In genomic region chr9:21266889-21267288, GRCm38 (mm10) we compare ENCODE assay signal across 11 mouse cellular contexts. TPM values are rescaled to one million over a fixed set of nuclear protein-coding genes. Genes with fewer than 3 reads are reported as not detected.
A peak's percentile ranks its signal among the peaks of the same experiment; 100 is the strongest.
DNase-seq lines count a peak whose midpoint lies in the region; ATAC-seq and TF ChIP-seq lines count a peak whose summit lies in the region.
"Had no signal": no experiment of that assay in that cellular context is flagged by ENCODE, and none has a peak within 500 bp of the region (broad histone marks: within the 10 kb centered on the region; RNA-seq: fewer than 3 reads in every experiment).

No protein-coding gene starts in this region.

- no peaks in the 10 kb centered on the region for H3K27me3 ChIP-seq in heart, adult 2 months (ENCODE audit: control insufficient read depth, insufficient read depth, low read length)
- no peaks in the 10 kb centered on the region for H3K27me3 ChIP-seq in liver, embryonic 11.5 days (replicated peaks; ENCODE audit: control insufficient read depth, insufficient read depth, low read length)
- H3K27me3 ChIP-seq in intestine, embryonic 15.5 days (replicated peaks), result no peaks in the 10 kb centered on the region
- no peaks in the 10 kb centered on the region for H3K27me3 ChIP-seq in neural tube, embryonic 15.5 days (replicated peaks)
- H3K27me3 ChIP-seq: limb, embryonic 15.5 days had no signal

- no peaks in the 10 kb centered on the region; the same call in 1 of the 2 replicates for H3K36me3 ChIP-seq in heart, adult 2 months (ENCODE audit: control insufficient read depth, insufficient read depth, low read length)
- H3K36me3 ChIP-seq in liver, embryonic 11.5 days (ENCODE audit: control insufficient read depth, insufficient read depth, low read length), result peaks cover 36% of the 10 kb centered on the region
- peaks cover 33% of the 10 kb centered on the region for H3K36me3 ChIP-seq in intestine, embryonic 15.5 days
- H3K36me3 ChIP-seq in neural tube, embryonic 15.5 days, result peaks cover 48% of the 10 kb centered on the region

- H3K4me1 ChIP-seq in heart, adult 2 months (ENCODE audit: control insufficient read depth, insufficient read depth, low read length), result peaks cover 3% of the 10 kb centered on the region; the same call in 1 of the 2 replicates
- peaks cover 20% of the 10 kb centered on the region for H3K4me1 ChIP-seq in liver, embryonic 11.5 days (replicated peaks; ENCODE audit: control insufficient read depth, insufficient read depth, low read length)
- peaks cover 18% of the 10 kb centered on the region for H3K4me1 ChIP-seq in intestine, embryonic 15.5 days (replicated peaks)
- H3K4me1 ChIP-seq in neural tube, embryonic 15.5 days, result peaks cover 23% of the 10 kb centered on the region

- no peak for TF ChIP-seq EP300 in heart, adult 2 months (IDR thresholded peaks at IDR 0.05; ENCODE audit: insufficient read depth, low read depth, low read length)

- no peak overlapping the region for H3K9ac ChIP-seq in heart, adult 2 months (ENCODE audit: low read depth, low read length)
- H3K9ac ChIP-seq in liver, embryonic 11.5 days (ENCODE audit: low read depth, low read length), result 0 out of 2 replicates have a peak overlapping the region, but pooled peaks have one; percentile 7
- H3K9ac ChIP-seq in intestine, embryonic 15.5 days, result peak overlapping the region; percentile 68; the same call in 1 of the 2 replicates
- no peak overlapping the region for H3K9ac ChIP-seq in neural tube, embryonic 15.5 days (replicated peaks)
- H3K9ac ChIP-seq: limb, embryonic 15.5 days had no signal

- WGBS in heart, adult 2 months, result 67% methylated on average over 5 of the region's 5 CpGs
- WGBS in liver, embryonic 11.5 days, result 87% methylated on average over 5 of the region's 5 CpGs
- WGBS in intestine, embryonic 15.5 days, result 86% methylated on average over 5 of the region's 5 CpGs
- WGBS in neural tube, embryonic 15.5 days, result 94% methylated on average over 5 of the region's 5 CpGs

- peak overlapping the region; percentile 88 for H3K4me2 ChIP-seq in liver, embryonic 11.5 days
- peak overlapping the region; percentile 73 for H3K4me2 ChIP-seq in intestine, embryonic 15.5 days (replicated peaks)
- peak overlapping the region; percentile 82 for H3K4me2 ChIP-seq in neural tube, embryonic 15.5 days

- no peak for DNase-seq in heart, adult 2 months
- DNase-seq in heart, postnatal 25 days (ENCODE audit: low spot score), result no peak
- no peak for DNase-seq in liver, embryonic 11.5 days (ENCODE audit: low spot score)
- no peak for DNase-seq in liver
- no peak for DNase-seq in left cerebral cortex, postnatal 25 days (ENCODE audit: low spot score in 2 of 2)
- DNase-seq in right cerebral cortex, adult 2 months (ENCODE audit: low spot score in 2 of 2), result no peak
- DNase-seq: right cerebral cortex, adult 18-20 months had no signal

- H3K79me2 ChIP-seq in heart, adult 2 months (replicated peaks; ENCODE audit: control insufficient read depth, insufficient read depth, low read length), result no peaks in the 10 kb centered on the region; the same call in 1 of the 2 replicates

- no peak overlapping the region for H3K27ac ChIP-seq in heart, adult 2 months
- H3K27ac ChIP-seq in liver, embryonic 11.5 days (ENCODE audit: low read depth, low read length), result no peak overlapping the region
- no peak overlapping the region for H3K27ac ChIP-seq in intestine, embryonic 15.5 days
- H3K27ac ChIP-seq in neural tube, embryonic 15.5 days (replicated peaks), result no peak overlapping the region
- H3K27ac ChIP-seq: limb, embryonic 15.5 days had no signal

- H3K9me3 ChIP-seq in liver, embryonic 11.5 days (ENCODE audit: control insufficient read depth, low read length), result no peaks in the 10 kb centered on the region
- H3K9me3 ChIP-seq in intestine, embryonic 15.5 days, result no peaks in the 10 kb centered on the region
- H3K9me3 ChIP-seq in neural tube, embryonic 15.5 days (replicated peaks), result no peaks in the 10 kb centered on the region
- H3K9me3 ChIP-seq: limb, embryonic 15.5 days had no signal

- H3K4me3 ChIP-seq in heart, adult 2 months, result no peak overlapping the region
- H3K4me3 ChIP-seq in liver, embryonic 11.5 days (ENCODE audit: low read depth, low read length), result peak overlapping the region; percentile 85
- peak overlapping the region; percentile 61; the same call in 1 of the 2 replicates for H3K4me3 ChIP-seq in intestine, embryonic 15.5 days (replicated peaks)
- no peak overlapping the region for H3K4me3 ChIP-seq in neural tube, embryonic 15.5 days (replicated peaks)

- TF ChIP-seq POLR2A in heart, adult 2 months (IDR thresholded peaks at IDR 0.05; ENCODE audit: insufficient read depth, low read depth, low read length), result no peak

- intact Hi-C loops in heart, adult 2 months (cut with DNase I), result loop anchor here (1.0 kb wide), 1 partner anchor 15 kb away; no protein-coding TSS in a partner anchor
- intact Hi-C loops in heart, postnatal 25 days (cut with DNase I), result no loop called here
- intact Hi-C loops in left cerebral cortex, postnatal 25 days (cut with DNase I), result no loop called here

- no peak for ATAC-seq in liver, embryonic 11.5 days (replicated peaks; ENCODE audit: low FRiP score)
- no peak for ATAC-seq in intestine, embryonic 15.5 days
- ATAC-seq in neural tube, embryonic 15.5 days (ENCODE audit: low FRiP score), result no peak

- peak; percentile 13; the same call in 1 of the 2 replicates for TF ChIP-seq CTCF in heart, adult 2 months (IDR thresholded peaks at IDR 0.05)

RNA-seq across cellular contexts. Expression of gene Atg4d, which starts 1.8 kb away (rescaled TPM):
- total RNA-seq in heart, adult 2 months (2021), result 100 to 1,000 TPM in 1 of 2 experiments, 10 to 100 TPM in 1; 88.7 to 100 TPM
- polyA plus RNA-seq in heart, adult 2 months (2012; rRNA removed), result 60.8 and 72.6 TPM in 2 replicates
- total RNA-seq in heart, postnatal 25 days (2021), result 10 to 100 TPM; 94.7 to 96.1 TPM
- polyA plus RNA-seq in liver, embryonic 11.5 days (2014; fragmentation: Nextera tagmentation; extraction: Ambion mirVana), result 57.0 and 61.1 TPM in 2 replicates
- polyA plus RNA-seq in intestine, embryonic 15.5 days (2015; fragmentation: Nextera tagmentation; extraction: Ambion mirVana), result 50.0 and 55.1 TPM in 2 replicates
- 50.0 and 52.4 TPM in 2 replicates for polyA plus RNA-seq in neural tube, embryonic 15.5 days (2015; fragmentation: Nextera tagmentation; extraction: Ambion mirVana)
- total RNA-seq in left cerebral cortex, postnatal 25 days (2021), result 10 to 100 TPM; 40.7 to 49.2 TPM

RNA-seq across cellular contexts. Expression of gene S1pr5, which starts 18.6 kb away (rescaled TPM):
- 1 to 10 TPM; 1.2 to 1.3 TPM for total RNA-seq in heart, adult 2 months (2021)
- polyA plus RNA-seq in heart, adult 2 months (2012; rRNA removed), result 0.73 and 1.5 TPM in 2 replicates
- under 1 TPM; 0.70 to 0.78 TPM for total RNA-seq in heart, postnatal 25 days (2021)
- not detected in 2 replicates for polyA plus RNA-seq in liver, embryonic 11.5 days (2014; fragmentation: Nextera tagmentation; extraction: Ambion mirVana)
- not detected in 2 replicates for polyA plus RNA-seq in intestine, embryonic 15.5 days (2015; fragmentation: Nextera tagmentation; extraction: Ambion mirVana)
- 5.8 and 6.7 TPM in 2 replicates for polyA plus RNA-seq in neural tube, embryonic 15.5 days (2015; fragmentation: Nextera tagmentation; extraction: Ambion mirVana)
- 1 to 10 TPM; 7.8 to 8.3 TPM for total RNA-seq in left cerebral cortex, postnatal 25 days (2021)
- polyA plus RNA-seq: testis, adult 2 months had no signal

RNA-seq across cellular contexts. Expression of gene Kri1, which starts 20.9 kb away (rescaled TPM):
- 10 to 100 TPM; 16.3 to 16.8 TPM for total RNA-seq in heart, adult 2 months (2021)
- 10.5 and 12.8 TPM in 2 replicates for polyA plus RNA-seq in heart, adult 2 months (2012; rRNA removed)
- 10 to 100 TPM; 15.9 to 17.4 TPM for total RNA-seq in heart, postnatal 25 days (2021)
- 19.3 and 24.2 TPM in 2 replicates for polyA plus RNA-seq in liver, embryonic 11.5 days (2014; fragmentation: Nextera tagmentation; extraction: Ambion mirVana)
- polyA plus RNA-seq in intestine, embryonic 15.5 days (2015; fragmentation: Nextera tagmentation; extraction: Ambion mirVana), result 11.1 and 15.4 TPM in 2 replicates
- 15.2 and 18.7 TPM in 2 replicates for polyA plus RNA-seq in neural tube, embryonic 15.5 days (2015; fragmentation: Nextera tagmentation; extraction: Ambion mirVana)
- total RNA-seq in left cerebral cortex, postnatal 25 days (2021), result 10 to 100 TPM; 34.6 to 35.7 TPM

RNA-seq across cellular contexts. Expression of gene Cdkn2d, which starts 24.3 kb away (rescaled TPM):
- total RNA-seq in heart, adult 2 months (2021), result 10 to 100 TPM; 11.3 to 15.0 TPM
- 25.0 and 32.9 TPM in 2 replicates for polyA plus RNA-seq in heart, adult 2 months (2012; rRNA removed)
- 10 to 100 TPM; 15.1 to 16.8 TPM for total RNA-seq in heart, postnatal 25 days (2021)
- polyA plus RNA-seq in liver, embryonic 11.5 days (2014; fragmentation: Nextera tagmentation; extraction: Ambion mirVana), result 48.0 and 48.2 TPM in 2 replicates
- polyA plus RNA-seq in intestine, embryonic 15.5 days (2015; fragmentation: Nextera tagmentation; extraction: Ambion mirVana), result 38.4 and 42.1 TPM in 2 replicates
- polyA plus RNA-seq in neural tube, embryonic 15.5 days (2015; fragmentation: Nextera tagmentation; extraction: Ambion mirVana), result 120 and 129 TPM in 2 replicates
- 10 to 100 TPM; 54.4 to 58.4 TPM for total RNA-seq in left cerebral cortex, postnatal 25 days (2021)

RNA-seq across cellular contexts. Expression of gene Keap1, which starts 27.7 kb away (rescaled TPM):
- 10 to 100 TPM; 37.6 to 47.2 TPM for total RNA-seq in heart, adult 2 months (2021)
- 40.4 and 46.0 TPM in 2 replicates for polyA plus RNA-seq in heart, adult 2 months (2012; rRNA removed)
- 10 to 100 TPM; 35.9 to 42.2 TPM for total RNA-seq in heart, postnatal 25 days (2021)
- polyA plus RNA-seq in liver, embryonic 11.5 days (2014; fragmentation: Nextera tagmentation; extraction: Ambion mirVana), result 43.8 and 45.1 TPM in 2 replicates
- 55.8 and 59.8 TPM in 2 replicates for polyA plus RNA-seq in intestine, embryonic 15.5 days (2015; fragmentation: Nextera tagmentation; extraction: Ambion mirVana)
- 70.1 and 72.0 TPM in 2 replicates for polyA plus RNA-seq in neural tube, embryonic 15.5 days (2015; fragmentation: Nextera tagmentation; extraction: Ambion mirVana)
- total RNA-seq in left cerebral cortex, postnatal 25 days (2021), result 10 to 100 TPM; 49.2 to 51.0 TPM

Comparison
In these comparisons a context has a peak if more than half of its experiments do, and no peak if none do; other contexts are left out.
1. H3K4me3 ChIP-seq: peak in liver, embryonic 11.5 days (single experiment) and intestine, embryonic 15.5 days (single experiment); none in heart, adult 2 months (single experiment) and neural tube, embryonic 15.5 days (single experiment).
2. H3K9ac ChIP-seq: peak in liver, embryonic 11.5 days (single experiment) and intestine, embryonic 15.5 days (single experiment); none in heart, adult 2 months (single experiment) and neural tube, embryonic 15.5 days (single experiment).
3. Peak in every context shown above with its lines, with median percentiles within 50 percentile points of each other: H3K4me2 ChIP-seq.